Mouse (Mus musculus) brain, embryonic 14.5 days (tissue): ENCODE data around the gene Dock9.

Source experiments
- CTCF ChIP-seq: fragments of 200-500 bp; IDR thresholded peaks from 2 replicates; pipeline ENCODE4 v1.5.1; 2012; ENCODE audit warnings: inconsistent platforms, mild to moderate bottlenecking, moderate library complexity, borderline replicate concordance; ENCODE audit not compliant: insufficient read depth, insufficient read length; ENCODE audit errors: extremely low read depth
- POLR2A ChIP-seq: fragments of 200-500 bp; IDR thresholded peaks from 2 replicates; pipeline ENCODE4 v1.6.1; 2012; ENCODE audit warnings: mild to moderate bottlenecking, inconsistent platforms, borderline replicate concordance; ENCODE audit not compliant: poor library complexity, insufficient read depth, insufficient read length, severe bottlenecking; ENCODE audit errors: extremely low read depth

GRCm38 (mm10) chr14:121779620-121780019 is 18.0 kb downstream of the Dock9 start:
- TF ChIP-seq CTCF = no peak
- TF ChIP-seq POLR2A = no peak
